Mouse (Mus musculus) erythroblast, embryonic 14.5 days (primary cell): Measurements from ENCODE around the gene Ckap2l.

Experiments used
- GATA1 ChIP-seq: IDR thresholded peaks from 2 replicates; pipeline ENCODE4 v1.6.1; 2012; ENCODE audit warnings: low read length, inconsistent platforms, mixed read lengths
- TAL1 ChIP-seq: IDR thresholded peaks from 3 replicates; pipeline ENCODE4 v1.6.1; 2012; ENCODE audit warnings: low read length, inconsistent platforms, mixed read lengths

DNA sequence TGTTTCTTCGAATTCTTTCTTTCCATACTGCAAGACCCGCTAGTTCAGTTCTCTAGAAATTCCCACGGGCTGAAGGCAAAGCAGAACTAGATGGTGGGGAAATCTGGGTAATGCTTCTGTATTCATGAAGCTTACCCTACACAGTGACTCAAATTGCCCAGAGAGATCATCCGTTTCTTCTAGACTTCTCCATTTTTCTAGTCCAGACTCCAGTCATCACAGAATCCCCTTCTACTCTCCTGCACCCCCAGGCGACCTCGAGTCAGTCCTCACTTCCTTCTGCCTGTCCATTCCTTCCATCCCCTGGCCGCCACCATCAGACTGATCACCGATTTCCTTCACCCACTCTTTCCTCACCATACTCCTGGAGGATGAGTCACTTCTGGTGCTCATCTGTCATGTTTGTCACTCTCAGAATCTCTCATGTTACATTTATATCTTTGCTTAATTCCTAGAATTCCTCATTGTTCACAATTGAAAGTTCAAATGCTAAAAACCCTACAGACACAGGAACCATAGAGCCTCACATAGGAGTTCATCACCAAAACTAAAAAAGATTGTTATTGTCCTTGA is 23.1 kb upstream of the Ckap2l start:
- TF ChIP-seq TAL1, result no peak
- TF ChIP-seq GATA1, result no peak
